Mouse (Mus musculus): ENCODE data around the gene Pla2g15. TPM values are rescaled to one million over a fixed set of nuclear protein-coding genes. Genes with fewer than 3 reads are reported as not detected.

Gene Pla2g15
- polyA plus RNA-seq, 1 experiment from 2014 or later, result 5.7 TPM

- Histone ChIP-seq H3K4me2 (replicated peaks; ENCODE audit: low read depth) (no peak overlapping the region), H3K36me3 (ENCODE audit: control insufficient read depth, insufficient read depth, low read length) (peaks cover 15% of the 10 kb centered on the region), H3K4me1 (replicated peaks; ENCODE audit: control insufficient read depth, insufficient read depth) (no peaks in the 10 kb centered on the region), H3K9ac (ENCODE audit: low read length) (no peak overlapping the region), H3K4me3 (ENCODE audit: low read depth, low read length) (no peak overlapping the region), H3K27me3 (ENCODE audit: control insufficient read depth, insufficient read depth, low read length) (no peaks in the 10 kb centered on the region), H3K9me3 (ENCODE audit: control insufficient read depth, low read length) (no peaks in the 10 kb centered on the region), H3K27ac (replicated peaks) (no peak overlapping the region)
- DNase-seq (ENCODE audit: low spot score), result no peak
- ATAC-seq (ENCODE audit: low FRiP score, low TSS enrichment), result no peak
- 84% methylated on average over 10 of the region's 10 CpGs for WGBS
- TF ChIP-seq CTCF (IDR thresholded peaks at IDR 0.05; ENCODE audit: low read depth), result no peak
- TF ChIP-seq EP300 (optimal IDR thresholded peaks at IDR 0.05), result no peak
Observed at GRCm38 (mm10) chr8:106127882-106128410, 22.3 kb upstream of the Pla2g15 start.

DNA sequence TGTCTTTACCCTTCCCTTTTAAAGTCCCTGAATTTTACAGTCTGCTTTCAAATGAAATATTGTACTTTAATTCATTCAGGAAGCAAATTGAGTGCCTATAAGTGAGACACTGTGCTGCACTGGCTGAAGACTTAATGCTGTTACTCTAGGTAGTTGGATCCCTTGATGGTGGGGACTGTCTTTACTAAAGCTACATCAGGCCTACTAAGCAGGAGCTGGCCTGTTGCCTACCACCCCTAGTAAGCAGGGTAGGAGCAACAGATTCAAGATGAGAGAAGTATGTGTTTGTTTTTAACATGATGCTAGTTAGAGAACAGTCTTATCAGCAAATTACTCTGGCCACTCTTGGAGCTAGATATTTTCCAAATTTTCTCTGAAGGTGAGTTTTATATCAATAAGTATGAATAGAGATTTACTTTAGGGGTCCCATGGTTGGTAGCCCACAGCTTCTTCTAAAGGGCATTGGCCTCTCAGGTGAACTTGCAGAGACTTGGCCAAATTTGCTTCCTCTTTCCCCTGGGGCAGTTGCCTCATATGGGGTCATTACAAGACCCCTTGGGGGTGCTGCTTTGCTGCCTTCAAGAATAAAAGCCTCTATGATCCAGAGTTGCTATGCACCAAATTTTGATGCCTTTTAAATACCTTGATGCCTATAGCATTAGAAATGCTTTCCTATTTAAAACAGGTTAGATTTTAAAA is 20.8 kb upstream of the Pla2g15 start:
- no peaks in the 10 kb centered on the region for H3K27me3 ChIP-seq (ENCODE audit: control insufficient read depth, insufficient read depth, low read length)
- TF ChIP-seq CTCF (IDR thresholded peaks at IDR 0.05; ENCODE audit: low read depth) (no peak), EP300 (optimal IDR thresholded peaks at IDR 0.05) (no peak)
- no peak for ATAC-seq (ENCODE audit: low FRiP score, low TSS enrichment)
- H3K4me2 ChIP-seq (replicated peaks; ENCODE audit: low read depth), result no peak overlapping the region
- H3K4me1 ChIP-seq (replicated peaks; ENCODE audit: control insufficient read depth, insufficient read depth), result no peaks in the 10 kb centered on the region
- peaks cover 15% of the 10 kb centered on the region for H3K36me3 ChIP-seq (ENCODE audit: control insufficient read depth, insufficient read depth, low read length)
- no peaks in the 10 kb centered on the region for H3K9me3 ChIP-seq (ENCODE audit: control insufficient read depth, low read length)
- no peak overlapping the region for H3K9ac ChIP-seq (ENCODE audit: low read length)
- no peak overlapping the region for H3K27ac ChIP-seq (replicated peaks)
- H3K4me3 ChIP-seq (ENCODE audit: low read depth, low read length), result no peak overlapping the region
- no peak for DNase-seq (ENCODE audit: low spot score)

DNA sequence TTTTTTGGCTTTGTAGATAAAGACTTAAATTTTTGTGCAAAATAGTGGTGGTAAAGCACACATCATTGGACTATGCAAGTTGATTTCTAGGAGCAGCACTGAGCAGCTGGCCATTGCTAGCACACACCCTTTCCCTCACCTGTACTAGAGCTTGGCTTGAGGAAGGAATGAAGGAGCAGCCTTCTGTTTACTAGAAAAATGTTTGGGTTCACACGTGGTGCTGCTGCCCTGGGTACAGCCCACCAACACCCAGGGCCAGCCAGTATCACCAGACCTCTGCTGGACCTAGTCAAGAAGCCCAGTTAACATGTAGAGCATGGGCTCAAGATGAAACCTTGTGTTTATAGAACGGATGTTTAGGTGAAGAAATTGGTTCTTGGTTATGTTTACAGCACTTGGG is 20.2 kb upstream of the Pla2g15 start:
- Histone ChIP-seq H3K9me3 (ENCODE audit: control insufficient read depth, low read length) (no peaks in the 10 kb centered on the region), H3K36me3 (ENCODE audit: control insufficient read depth, insufficient read depth, low read length) (peaks cover 15% of the 10 kb centered on the region), H3K4me1 (replicated peaks; ENCODE audit: control insufficient read depth, insufficient read depth) (no peaks in the 10 kb centered on the region), H3K4me2 (replicated peaks; ENCODE audit: low read depth) (no peak overlapping the region), H3K27ac (replicated peaks) (no peak overlapping the region), H3K4me3 (ENCODE audit: low read depth, low read length) (no peak overlapping the region), H3K27me3 (ENCODE audit: control insufficient read depth, insufficient read depth, low read length) (0 out of 2 replicates have a peak, but pooled peaks cover under 1% of the 10 kb centered on the region), H3K9ac (ENCODE audit: low read length) (no peak overlapping the region)
- DNase-seq (ENCODE audit: low spot score) (no peak), ATAC-seq (ENCODE audit: low FRiP score, low TSS enrichment) (no peak)
- 70% methylated on average over 2 of the region's 2 CpGs for WGBS
- no peak for TF ChIP-seq CTCF (IDR thresholded peaks at IDR 0.05; ENCODE audit: low read depth)
- no peak for TF ChIP-seq EP300 (optimal IDR thresholded peaks at IDR 0.05)

DNA sequence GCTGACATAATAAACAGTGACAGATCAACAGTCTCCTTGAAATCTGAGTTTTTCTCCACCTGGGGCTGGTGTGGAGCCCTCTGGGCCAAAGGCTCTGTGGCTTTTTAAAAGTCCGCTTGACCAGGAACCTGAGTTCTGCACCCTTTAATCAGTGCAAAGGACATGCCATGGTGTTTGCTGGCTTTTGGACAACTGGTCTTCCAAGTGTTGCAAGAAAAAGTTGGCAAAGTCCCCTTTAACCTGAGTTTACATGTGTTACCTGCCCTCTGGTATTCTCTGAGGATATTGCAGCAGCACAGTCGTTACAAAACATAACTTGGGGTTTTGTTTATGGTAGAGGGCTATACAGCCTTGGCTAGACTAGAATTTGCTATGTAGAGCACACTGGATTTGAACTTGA is 19.7 kb upstream of the Pla2g15 start:
- no peak overlapping the region for H3K27ac ChIP-seq (replicated peaks)
- DNase-seq (ENCODE audit: low spot score), result no peak
- H3K4me2 ChIP-seq (replicated peaks; ENCODE audit: low read depth), result no peak overlapping the region
- no peaks in the 10 kb centered on the region for H3K9me3 ChIP-seq (ENCODE audit: control insufficient read depth, low read length)
- 74% methylated on average over 2 of the region's 2 CpGs for WGBS
- H3K4me1 ChIP-seq (replicated peaks; ENCODE audit: control insufficient read depth, insufficient read depth), result no peaks in the 10 kb centered on the region
- no peak overlapping the region for H3K9ac ChIP-seq (ENCODE audit: low read length)
- ATAC-seq (ENCODE audit: low FRiP score, low TSS enrichment), result no peak
- no peak for TF ChIP-seq EP300 (optimal IDR thresholded peaks at IDR 0.05)
- no peak for TF ChIP-seq CTCF (IDR thresholded peaks at IDR 0.05; ENCODE audit: low read depth)
- H3K4me3 ChIP-seq (ENCODE audit: low read depth, low read length), result no peak overlapping the region
- 0 out of 2 replicates have a peak, but pooled peaks cover 2% of the 10 kb centered on the region for H3K27me3 ChIP-seq (ENCODE audit: control insufficient read depth, insufficient read depth, low read length)
- peaks cover 15% of the 10 kb centered on the region for H3K36me3 ChIP-seq (ENCODE audit: control insufficient read depth, insufficient read depth, low read length)

- WGBS, result 86% methylated on average over 4 of the region's 4 CpGs
- peaks cover 15% of the 10 kb centered on the region for H3K36me3 ChIP-seq (ENCODE audit: control insufficient read depth, insufficient read depth, low read length)
Observed at GRCm38 (mm10) chr8:106131021-106131420, 19.2 kb upstream of the Pla2g15 start.

More at GRCm38 (mm10) chr8:106131021-106131420, 19.2 kb upstream of the Pla2g15 start:
- ATAC-seq (ENCODE audit: low FRiP score, low TSS enrichment), result no peak
- Histone ChIP-seq H3K9ac (ENCODE audit: low read length) (no peak overlapping the region), H3K27me3 (ENCODE audit: control insufficient read depth, insufficient read depth, low read length) (0 out of 2 replicates have a peak, but pooled peaks cover 2% of the 10 kb centered on the region), H3K4me3 (ENCODE audit: low read depth, low read length) (no peak overlapping the region), H3K27ac (replicated peaks) (no peak overlapping the region), H3K9me3 (ENCODE audit: control insufficient read depth, low read length) (no peaks in the 10 kb centered on the region), H3K4me2 (replicated peaks; ENCODE audit: low read depth) (no peak overlapping the region), H3K4me1 (replicated peaks; ENCODE audit: control insufficient read depth, insufficient read depth) (no peaks in the 10 kb centered on the region)
- TF ChIP-seq CTCF (IDR thresholded peaks at IDR 0.05; ENCODE audit: low read depth), result no peak
- no peak for TF ChIP-seq EP300 (optimal IDR thresholded peaks at IDR 0.05)
- no peak for DNase-seq (ENCODE audit: low spot score)

Data from stomach, postnatal 0 days (tissue).